Mouse (Mus musculus) kidney, embryonic 16.5 days (tissue): ENCODE data around the gene Zfyve28. TPM values are rescaled to one million over a fixed set of nuclear protein-coding genes. Genes with fewer than 3 reads are reported as not detected.

ENCODE experiments used
- ATAC-seq: fragments of 200-750 bp; cut with Nextera tagmentation; 2 replicates; pipeline ENCODE4 v1.8.0; 2017; ENCODE audit warnings: moderate TSS enrichment; ENCODE audit not compliant: low FRiP score, low TSS enrichment
- H3K27ac ChIP-seq: fragments of 300-500 bp; sonication (generic); 2 replicates; pipeline ENCODE4 v1.5.1; 2014; ENCODE audit warnings: low read length
- H3K27me3 ChIP-seq: fragments of 300-500 bp; sonication (generic); 2 replicates; pipeline ENCODE4 v1.6.1; 2014; ENCODE audit warnings: low read length, control low read depth, mixed read lengths; ENCODE audit not compliant: insufficient read depth
- H3K36me3 ChIP-seq: fragments of 300-500 bp; sonication (generic); 2 replicates; pipeline ENCODE4 v1.6.1; 2014; ENCODE audit warnings: low read length, control low read depth, mixed read lengths; ENCODE audit not compliant: insufficient read depth
- H3K4me1 ChIP-seq: fragments of 300-500 bp; sonication (generic); 2 replicates; pipeline ENCODE4 v1.6.1; 2014; ENCODE audit warnings: low read length, control low read depth, mixed read lengths; ENCODE audit not compliant: insufficient read depth
- H3K4me2 ChIP-seq: fragments of 300-500 bp; sonication (generic); replicated peaks from 2 replicates; pipeline ENCODE4 v1.6.1; 2014; ENCODE audit warnings: low read depth, low read length
- H3K4me3 ChIP-seq: fragments of 300-500 bp; sonication (generic); 2 replicates; pipeline ENCODE4 v1.5.1; 2014; ENCODE audit warnings: mild to moderate bottlenecking, low read length
- H3K9ac ChIP-seq: fragments of 300-500 bp; sonication (generic); replicated peaks from 2 replicates; pipeline ENCODE4 v1.6.1; 2014; ENCODE audit warnings: low read length
- H3K9me3 ChIP-seq: fragments of 300-500 bp; sonication (generic); 2 replicates; pipeline ENCODE4 v1.6.1; 2016; ENCODE audit warnings: low read length, control low read depth
- WGBS: fragments of 180-500 bp; shearing (Covaris S2); extraction: QIAGEN DNeasy Blood & Tissue Kit; methylation state at CpG from one replicate; pipeline ENCODE4 v1.1.7; 2014; 5-methylcytosine and 5-hydroxymethylcytosine counted together
- polyA plus RNA-seq: library from polyadenylated mRNA; unstranded; fragments of >200 nt; fragmentation: Nextera tagmentation; extraction: Ambion mirVana; gene quantifications from 2 replicates; pipeline ENCODE4 v1.2.1, GENCODE M21; 2015

Zfyve28 gene
- polyA plus RNA-seq, 1 experiment from 2014 or later, result 0.34 TPM

DNA sequence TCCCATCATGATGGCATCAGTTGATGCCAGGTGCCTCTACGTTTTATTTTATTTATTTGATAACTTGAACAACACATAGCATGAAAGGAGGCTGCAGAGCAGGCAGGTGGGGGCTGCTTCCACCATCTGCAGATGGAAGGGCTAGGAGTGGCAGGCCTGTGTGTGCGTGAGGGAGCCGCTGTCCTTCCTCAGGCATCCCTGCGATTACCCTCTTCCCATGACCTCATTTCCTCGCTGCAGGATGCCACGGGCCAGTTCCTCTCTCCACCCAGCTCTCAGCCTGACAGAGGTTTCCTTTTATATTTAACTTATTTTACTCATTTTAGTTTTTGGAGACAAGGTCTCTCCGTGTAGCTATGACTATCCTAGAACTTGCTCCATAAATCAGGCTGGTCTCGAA lies 33.9 kb downstream of the Zfyve28 start:
- Histone ChIP-seq H3K4me3 (no peak overlapping the region), H3K9me3 (no peaks in the 10 kb centered on the region), H3K36me3 (no peaks in the 10 kb centered on the region), H3K4me2 (no peak overlapping the region), H3K9ac (no peak overlapping the region), H3K4me1 (peaks cover 4% of the 10 kb centered on the region), H3K27ac (no peak overlapping the region), H3K27me3 (no peaks in the 10 kb centered on the region)
- WGBS, result 51% methylated on average over 8 of the region's 8 CpGs
- no peak for ATAC-seq

DNA sequence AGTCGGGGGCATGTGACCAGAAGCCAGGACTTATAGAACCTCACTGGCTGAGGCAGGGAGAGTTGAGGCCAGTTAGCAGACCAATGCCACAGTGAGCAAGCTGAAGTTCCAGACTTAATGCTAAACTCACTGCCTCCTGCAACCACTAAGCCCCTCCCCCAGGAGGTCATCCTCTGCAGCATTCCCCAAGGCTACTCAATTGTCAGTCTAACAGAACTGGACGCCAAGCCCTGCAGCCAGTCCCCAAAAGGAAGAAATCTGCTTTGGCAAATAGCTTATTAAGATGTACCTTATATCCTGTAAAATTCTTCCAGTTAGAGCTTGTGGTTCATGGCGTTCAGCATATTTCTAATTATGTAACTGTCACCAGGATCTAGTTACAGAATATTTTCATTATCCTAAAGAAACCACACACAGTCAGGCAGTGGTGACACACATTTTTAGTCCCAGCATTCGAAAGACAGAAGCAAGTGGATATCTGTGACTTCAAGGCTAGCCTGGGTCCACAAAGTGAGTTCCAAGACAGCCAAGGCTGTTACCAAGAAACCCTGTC lies 35.2 kb downstream of the Zfyve28 start:
- H3K4me2 ChIP-seq, result no peak overlapping the region
- no peak overlapping the region for H3K9ac ChIP-seq
- no peak overlapping the region for H3K4me3 ChIP-seq
- WGBS, result 62% methylated on average over 4 of the region's 4 CpGs
- no peaks in the 10 kb centered on the region for H3K27me3 ChIP-seq
- ATAC-seq, result no peak
- H3K36me3 ChIP-seq, result no peaks in the 10 kb centered on the region
- no peaks in the 10 kb centered on the region for H3K9me3 ChIP-seq
- peaks cover 4% of the 10 kb centered on the region for H3K4me1 ChIP-seq
- H3K27ac ChIP-seq, result no peak overlapping the region

DNA sequence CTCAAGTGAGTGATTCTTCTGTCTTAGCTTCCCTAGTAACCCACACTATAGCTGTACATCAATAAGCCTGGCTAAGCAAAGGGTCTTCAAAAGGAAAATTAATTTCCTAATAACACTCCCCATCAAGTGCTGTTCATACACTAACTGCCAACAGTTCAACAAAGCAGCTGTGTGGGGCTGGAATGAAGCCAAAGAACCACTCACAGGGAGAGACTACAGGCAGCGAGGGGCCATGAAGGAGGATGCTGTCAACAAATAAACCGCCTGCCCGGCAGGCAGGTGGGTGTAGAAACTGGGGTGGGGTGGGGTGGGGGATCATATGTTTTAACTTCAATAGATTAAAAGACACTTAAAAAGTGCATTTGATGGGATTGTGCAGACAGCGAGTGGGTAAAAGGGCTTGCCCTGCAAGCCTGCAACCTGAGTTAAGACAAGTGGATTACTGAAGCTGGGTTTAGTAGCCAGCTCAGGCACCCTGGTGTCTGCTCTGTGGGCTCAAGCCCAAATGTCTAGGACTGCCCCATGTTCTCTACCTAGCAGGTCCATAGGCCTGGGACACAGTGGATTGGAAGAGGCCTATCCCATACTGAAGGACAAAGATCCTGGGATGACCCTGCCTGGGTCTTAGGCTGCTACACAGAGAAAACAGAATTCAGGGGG lies 35.8 kb downstream of the Zfyve28 start:
- Histone ChIP-seq H3K27me3 (no peaks in the 10 kb centered on the region), H3K9me3 (no peaks in the 10 kb centered on the region), H3K9ac (no peak overlapping the region), H3K27ac (no peak overlapping the region), H3K4me2 (no peak overlapping the region), H3K4me3 (no peak overlapping the region), H3K4me1 (peaks cover 4% of the 10 kb centered on the region), H3K36me3 (no peaks in the 10 kb centered on the region)
- 0 out of 2 replicates have a peak, but pooled peaks have one; percentile 42 for ATAC-seq
- 39% methylated on average over 4 of the region's 4 CpGs for whole genome bisulfite sequencing

DNA sequence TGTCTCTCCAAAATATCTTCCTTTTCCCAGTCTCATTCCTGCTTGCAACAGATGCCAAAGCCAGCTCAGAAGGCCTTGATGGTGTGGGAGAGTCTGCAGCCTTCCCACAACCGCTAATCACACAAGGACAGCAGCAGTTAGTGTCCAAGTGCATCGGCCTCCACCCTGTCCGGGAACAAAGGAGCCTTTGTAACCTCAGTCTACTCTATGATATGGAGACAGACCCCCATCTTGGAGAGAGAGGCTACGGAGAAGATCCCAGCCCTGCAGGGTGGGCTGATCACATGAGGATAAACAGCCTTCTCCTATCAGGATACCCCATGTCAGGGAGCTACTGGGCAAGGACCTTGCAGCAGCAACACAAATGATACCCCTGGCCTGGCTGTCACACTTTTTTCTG lies 36.5 kb downstream of the Zfyve28 start:
- Histone ChIP-seq H3K36me3 (no peaks in the 10 kb centered on the region), H3K27ac (no peak overlapping the region), H3K4me2 (no peak overlapping the region), H3K9ac (no peak overlapping the region), H3K9me3 (no peaks in the 10 kb centered on the region), H3K4me1 (peaks cover 4% of the 10 kb centered on the region), H3K4me3 (no peak overlapping the region), H3K27me3 (no peaks in the 10 kb centered on the region)
- 49% methylated on average over 4 of the region's 4 CpGs for WGBS
- no peak for ATAC-seq

DNA sequence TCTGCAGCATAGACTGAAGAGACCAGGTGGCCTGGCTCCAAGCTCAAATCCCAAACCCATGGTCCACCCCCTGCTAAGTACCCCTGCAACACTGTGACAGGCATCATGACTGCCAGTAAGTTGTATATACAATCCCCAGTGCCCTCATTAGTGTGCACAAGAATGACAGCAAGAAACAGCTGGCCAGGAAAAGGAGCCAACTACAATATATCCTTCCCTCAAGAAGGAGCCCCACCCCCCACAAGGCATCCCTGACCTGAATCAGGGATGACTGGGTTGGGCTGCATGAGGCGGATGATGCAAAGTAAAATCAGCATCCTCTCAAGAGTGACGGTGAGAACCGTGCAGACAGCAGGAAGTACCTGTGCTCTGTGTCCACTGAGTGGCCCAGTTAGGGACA lies 38.2 kb downstream of the Zfyve28 start:
- no peak overlapping the region for H3K4me3 ChIP-seq
- H3K9me3 ChIP-seq, result no peaks in the 10 kb centered on the region
- H3K36me3 ChIP-seq, result no peaks in the 10 kb centered on the region
- no peak overlapping the region for H3K27ac ChIP-seq
- H3K4me2 ChIP-seq, result no peak overlapping the region
- H3K9ac ChIP-seq, result no peak overlapping the region
- WGBS, result 67% methylated on average over 3 of the region's 3 CpGs
- ATAC-seq, result no peak
- H3K27me3 ChIP-seq, result no peaks in the 10 kb centered on the region
- peaks cover 4% of the 10 kb centered on the region for H3K4me1 ChIP-seq

DNA sequence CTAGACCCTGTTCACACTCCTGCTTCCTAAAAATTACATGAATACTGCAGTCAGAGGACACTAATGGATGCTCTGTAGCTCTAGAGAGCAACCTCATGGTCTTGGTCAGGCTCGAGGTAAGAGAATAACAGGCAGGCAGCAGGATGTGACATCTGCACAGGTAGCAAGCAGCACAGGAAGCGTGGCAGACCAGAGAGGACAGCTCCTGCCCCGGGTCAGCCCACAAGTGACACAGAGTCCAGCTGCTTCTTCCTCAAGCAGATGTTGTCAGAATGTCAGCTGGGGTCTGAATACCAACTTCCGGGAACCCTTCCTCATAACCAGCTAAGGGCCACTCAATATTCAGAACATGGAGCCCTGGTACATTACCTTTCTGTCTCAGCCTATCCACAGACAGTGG lies 39.1 kb downstream of the Zfyve28 start:
- Histone ChIP-seq H3K9me3 (no peaks in the 10 kb centered on the region), H3K4me3 (no peak overlapping the region), H3K36me3 (no peaks in the 10 kb centered on the region), H3K27me3 (no peaks in the 10 kb centered on the region), H3K9ac (no peak overlapping the region), H3K27ac (no peak overlapping the region), H3K4me2 (no peak overlapping the region), H3K4me1 (peaks cover 4% of the 10 kb centered on the region)
- 76% methylated on average over 4 of the region's 4 CpGs for WGBS
- no peak for ATAC-seq

DNA sequence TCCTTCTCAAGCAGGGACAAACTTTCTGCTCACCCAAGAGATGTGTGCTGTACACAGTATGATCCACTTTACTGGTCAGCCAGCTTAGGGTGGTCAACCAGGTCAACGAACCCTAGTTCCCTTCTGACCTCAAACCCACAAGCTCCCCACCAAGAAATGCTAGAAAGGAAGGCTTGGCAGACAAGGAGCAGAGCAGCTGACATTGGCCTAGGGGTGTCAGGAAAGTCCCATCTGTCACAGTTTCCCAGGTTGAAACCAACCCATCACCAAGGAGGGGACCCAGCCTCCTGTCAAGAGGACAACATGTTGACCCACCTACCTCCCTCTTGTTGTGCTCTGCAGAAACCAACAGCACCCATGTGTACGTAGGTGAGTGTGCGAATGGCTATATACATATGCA lies 41.8 kb downstream of the Zfyve28 start:
- H3K9me3 ChIP-seq, result no peaks in the 10 kb centered on the region
- H3K4me2 ChIP-seq, result no peak overlapping the region
- H3K9ac ChIP-seq, result no peak overlapping the region
- H3K4me1 ChIP-seq, result peaks cover 4% of the 10 kb centered on the region; the same call in 1 of the 2 replicates
- H3K27me3 ChIP-seq, result no peaks in the 10 kb centered on the region
- no peak for ATAC-seq
- 95% methylated on average over 3 of the region's 3 CpGs for WGBS
- H3K27ac ChIP-seq, result no peak overlapping the region
- no peak overlapping the region for H3K4me3 ChIP-seq
- no peaks in the 10 kb centered on the region for H3K36me3 ChIP-seq

DNA sequence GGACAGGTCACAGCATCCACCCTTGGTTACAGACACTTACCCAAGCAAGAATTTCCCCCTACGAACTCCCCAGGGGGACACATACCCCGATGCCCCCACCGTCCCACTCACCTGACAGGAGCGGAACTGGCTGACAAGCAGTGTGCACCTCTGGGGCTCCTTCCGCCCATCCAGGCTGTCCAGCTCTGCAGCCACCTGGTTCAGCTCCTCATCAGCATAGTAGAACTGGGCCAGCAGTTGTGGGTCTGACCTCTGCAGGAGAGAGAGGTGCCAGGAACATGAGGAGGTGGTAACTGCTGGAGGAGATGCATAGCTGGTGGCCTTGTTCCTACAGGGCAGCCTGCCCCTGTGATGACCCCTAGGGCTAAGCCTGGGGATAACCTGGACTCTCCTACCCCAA lies 45.2 kb downstream of the Zfyve28 start:
- 82% methylated on average over 5 of the region's 5 CpGs for WGBS
- H3K27ac ChIP-seq, result no peak overlapping the region
- H3K4me2 ChIP-seq, result no peak overlapping the region
- ATAC-seq, result no peak
- no peaks in the 10 kb centered on the region for H3K9me3 ChIP-seq
- no peak overlapping the region for H3K9ac ChIP-seq
- no peaks in the 10 kb centered on the region for H3K36me3 ChIP-seq
- H3K4me1 ChIP-seq, result 0 out of 2 replicates have a peak, but pooled peaks cover 4% of the 10 kb centered on the region
- H3K4me3 ChIP-seq, result no peak overlapping the region
- H3K27me3 ChIP-seq, result no peaks in the 10 kb centered on the region

DNA sequence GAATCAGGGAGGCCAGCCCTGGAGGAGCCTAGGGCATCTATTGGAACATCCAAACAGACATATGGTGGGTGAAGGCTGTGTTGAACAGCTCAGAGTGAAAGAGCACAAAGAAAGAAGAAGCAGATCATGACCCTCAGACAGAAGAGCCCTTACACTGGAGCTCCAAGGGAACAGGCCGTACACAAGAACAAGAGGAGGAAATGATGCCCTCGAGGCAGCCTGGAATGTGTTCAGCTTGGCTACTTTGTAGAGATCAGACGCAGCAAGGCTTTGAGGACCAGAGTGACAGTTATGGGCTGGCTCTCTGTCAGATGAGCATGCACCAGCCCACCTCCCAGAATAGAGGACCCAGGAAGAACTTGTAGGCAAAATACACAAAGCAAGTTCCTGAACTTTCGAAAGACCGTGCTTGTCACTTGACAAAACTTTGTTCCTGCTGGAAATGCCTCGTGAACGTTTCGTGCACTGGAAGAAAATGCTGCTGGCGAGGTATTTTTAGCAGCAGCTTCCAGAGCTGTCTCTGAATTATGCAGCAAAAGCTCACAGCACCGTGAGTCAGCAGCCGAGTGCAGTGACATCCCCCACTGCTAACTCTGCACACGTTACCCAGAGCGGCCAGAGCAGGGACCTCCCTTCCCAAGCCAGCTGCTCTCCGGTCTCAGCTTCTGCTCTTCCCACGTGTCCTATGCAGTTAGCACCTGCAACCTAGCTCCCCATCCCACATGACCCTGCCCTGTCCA lies 45.9 kb downstream of the Zfyve28 start:
- 25% methylated on average over 15 of the region's 15 CpGs for WGBS
- H3K4me3 ChIP-seq, result no peak overlapping the region
- H3K36me3 ChIP-seq, result no peaks in the 10 kb centered on the region
- no peak overlapping the region for H3K4me2 ChIP-seq
- H3K27me3 ChIP-seq, result no peaks in the 10 kb centered on the region
- peak; percentile 65; the same call in 1 of the 2 replicates for ATAC-seq
- 0 out of 2 replicates have a peak, but pooled peaks cover 4% of the 10 kb centered on the region for H3K4me1 ChIP-seq
- no peaks in the 10 kb centered on the region for H3K9me3 ChIP-seq
- peak overlapping the region; percentile 41 for H3K27ac ChIP-seq
- H3K9ac ChIP-seq, result no peak overlapping the region

DNA sequence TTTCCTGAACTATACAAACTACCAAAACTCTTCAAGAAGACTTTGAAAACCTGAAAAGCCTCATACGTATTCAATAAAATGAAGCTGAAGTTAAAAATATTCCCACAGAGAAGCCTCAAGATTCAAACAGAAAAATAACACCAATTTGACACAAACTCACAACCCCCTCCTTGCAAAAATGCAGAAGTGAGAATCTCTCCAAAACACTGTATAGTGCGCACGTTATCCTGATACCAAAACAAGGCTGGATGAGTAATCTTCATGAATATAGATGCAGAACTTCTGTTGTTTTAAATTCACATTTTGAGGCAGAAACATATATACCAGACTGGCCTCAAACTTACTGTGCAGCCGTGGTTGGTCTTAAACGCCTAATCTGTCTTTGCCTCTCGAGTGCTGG lies 49.8 kb downstream of the Zfyve28 start:
- no peak for ATAC-seq

More for the DNA sequence above, 49.8 kb downstream of the Zfyve28 start:
- H3K9ac ChIP-seq, result no peak overlapping the region
- H3K36me3 ChIP-seq, result no peaks in the 10 kb centered on the region
- 0 out of 2 replicates have a peak, but pooled peaks cover 4% of the 10 kb centered on the region for H3K4me1 ChIP-seq
- H3K4me2 ChIP-seq, result no peak overlapping the region
- H3K9me3 ChIP-seq, result no peaks in the 10 kb centered on the region
- 90% methylated on average over 6 of the region's 6 CpGs for WGBS
- no peaks in the 10 kb centered on the region for H3K27me3 ChIP-seq
- no peak overlapping the region for H3K27ac ChIP-seq
- no peak overlapping the region for H3K4me3 ChIP-seq
